Mouse (Mus musculus) retina, postnatal 1 day (tissue): ENCODE results near the gene Olfr288.
A peak's percentile ranks its signal among the peaks of the same experiment; 100 is the strongest.

Experiments used
- DNase-seq: peaks from one replicate; pipeline ENCODE4 v3.0.0-alpha.2; 2012

The Olfr288 gene

GRCm38 (mm10) chr15:98195442-98195841 lies at the start of gene Olfr288:
Olfr288 (minus strand) TSS chr15:98195542.
- DNase-seq, result no peak

GRCm38 (mm10) chr15:98235442-98235841 lies 40.1 kb upstream of the Olfr288 start:
- DNase-seq, result no peak

GRCm38 (mm10) chr15:98234350-98234749 lies 39.0 kb upstream of the Olfr288 start, which contains the start of gene Olfr286:
Olfr286 (minus strand) TSS chr15:98234450.
- DNase-seq, result no peak

- no peak for DNase-seq
Observed at GRCm38 (mm10) chr15:98226096-98226495, 30.8 kb upstream of the Olfr288 start.

GRCm38 (mm10) chr15:98225610-98226009 lies 30.3 kb upstream of the Olfr288 start:
- DNase-seq, result peak; percentile 18

- DNase-seq, result no peak
Observed at GRCm38 (mm10) chr15:98222377-98222776, 27.0 kb upstream of the Olfr288 start.

- DNase-seq, result no peak
Observed at GRCm38 (mm10) chr15:98220877-98221276, 25.5 kb upstream of the Olfr288 start, which contains the start of the genes Gm44579 and Olfr287. Gm44579 (minus strand) TSS chr15:98220977. Olfr287 (minus strand) TSS chr15:98221056.

- DNase-seq, result no peak
Observed at GRCm38 (mm10) chr15:98214130-98214529, 18.8 kb upstream of the Olfr288 start.

GRCm38 (mm10) chr15:98213336-98213870 lies 18.1 kb upstream of the Olfr288 start:
- DNase-seq, result no peak

- no peak for DNase-seq
Observed at GRCm38 (mm10) chr15:98209676-98210075, 14.3 kb upstream of the Olfr288 start.

- no peak for DNase-seq
Observed at GRCm38 (mm10) chr15:98184456-98184855, 10.9 kb downstream of the Olfr288 start.

- no peak for DNase-seq
Observed at GRCm38 (mm10) chr15:98181856-98182570, 13.3 kb downstream of the Olfr288 start.

GRCm38 (mm10) chr15:98181132-98181711 lies 14.1 kb downstream of the Olfr288 start:
- peak; percentile 96 for DNase-seq

- DNase-seq, result no peak
Observed at GRCm38 (mm10) chr15:98180567-98181131, 14.7 kb downstream of the Olfr288 start.

- DNase-seq, result no peak
Observed at GRCm38 (mm10) chr15:98177320-98177719, 18.0 kb downstream of the Olfr288 start.

- DNase-seq, result peak; percentile 82
Observed at GRCm38 (mm10) chr15:98173821-98174220, 21.5 kb downstream of the Olfr288 start.

GRCm38 (mm10) chr15:98172113-98172512 lies 23.2 kb downstream of the Olfr288 start:
- no peak for DNase-seq

GRCm38 (mm10) chr15:98170917-98171316 lies 24.4 kb downstream of the Olfr288 start:
- DNase-seq, result no peak

GRCm38 (mm10) chr15:98170365-98170764 lies 25.0 kb downstream of the Olfr288 start:
- peak; percentile 58 for DNase-seq

- DNase-seq, result no peak
Observed at GRCm38 (mm10) chr15:98168622-98169004, 26.7 kb downstream of the Olfr288 start.

- DNase-seq, result peak; percentile 96
Observed at GRCm38 (mm10) chr15:98167645-98168621, 27.4 kb downstream of the Olfr288 start.

GRCm38 (mm10) chr15:98166963-98167644 lies 28.2 kb downstream of the Olfr288 start, which contains the start of gene Ccdc184:
Ccdc184 (plus strand) TSS chr15:98167158.
- no peak for DNase-seq
